Mouse (Mus musculus) heart, postnatal 0 days (tissue): ENCODE results near the gene Klrg2. TPM values are rescaled to one million over a fixed set of nuclear protein-coding genes. Genes with fewer than 3 reads are reported as not detected.

Source experiments
- ATAC-seq: fragments of 200-750 bp; cut with Nextera tagmentation; 2 replicates; pipeline ENCODE4 v1.8.0; 2017; ENCODE audit warnings: low read depth, moderate number of reproducible peaks, moderate library complexity; ENCODE audit not compliant: insufficient read depth
- DNase-seq: peaks from one replicate; pipeline ENCODE4 v3.0.0-alpha.2; 2016; ENCODE audit warnings: low spot score
- H3K27ac ChIP-seq: fragments of 300-500 bp; sonication (generic); 2 replicates; pipeline ENCODE4 v1.5.1; 2014; ENCODE audit warnings: low read depth, mild to moderate bottlenecking
- H3K27me3 ChIP-seq: fragments of 300-500 bp; sonication (generic); 2 replicates; pipeline ENCODE4 v1.6.1; 2014; ENCODE audit warnings: low read length, mixed read lengths; ENCODE audit not compliant: control insufficient read depth, insufficient read depth
- H3K36me3 ChIP-seq: fragments of 300-500 bp; sonication (generic); replicated peaks from 2 replicates; pipeline ENCODE4 v1.6.1; 2014; ENCODE audit warnings: low read length, mixed read lengths; ENCODE audit not compliant: control insufficient read depth, insufficient read depth
- H3K4me1 ChIP-seq: fragments of 300-500 bp; sonication (generic); 2 replicates; pipeline ENCODE4 v1.6.1; 2014; ENCODE audit warnings: antibody characterized with exemption; ENCODE audit not compliant: control insufficient read depth, insufficient read depth
- H3K4me2 ChIP-seq: fragments of 300-500 bp; sonication (generic); 2 replicates; pipeline ENCODE4 v1.6.1; 2014; ENCODE audit warnings: low read depth, mild to moderate bottlenecking, low read length, moderate library complexity
- H3K4me3 ChIP-seq: fragments of 300-500 bp; sonication (generic); 2 replicates; pipeline ENCODE4 v1.5.1; 2014; ENCODE audit warnings: low read depth, low read length
- H3K9ac ChIP-seq: fragments of 300-500 bp; sonication (generic); replicated peaks from 2 replicates; pipeline ENCODE4 v1.6.1; 2014; ENCODE audit warnings: low read depth, low read length, mixed read lengths
- H3K9me3 ChIP-seq: fragments of 300-500 bp; sonication (generic); replicated peaks from 2 replicates; pipeline ENCODE4 v1.6.1; 2016; ENCODE audit warnings: low read length; ENCODE audit not compliant: control insufficient read depth
- CTCF ChIP-seq: IDR thresholded peaks from 2 replicates; pipeline ENCODE4 v1.5.1; 2016; ENCODE audit warnings: antibody characterized with exemption, control low read depth, low read depth
- EP300 ChIP-seq: IDR thresholded peaks from 2 replicates; pipeline ENCODE4 v1.6.1; 2016; ENCODE audit warnings: antibody characterized with exemption, low read depth
- WGBS: fragments of 180-500 bp; shearing (Covaris S2); extraction: QIAGEN DNeasy Blood & Tissue Kit; methylation state at CpG from one replicate; pipeline ENCODE4 v1.1.7; 2014; 5-methylcytosine and 5-hydroxymethylcytosine counted together
- polyA plus RNA-seq: library from polyadenylated mRNA; unstranded; fragments of >200 nt; fragmentation: Nextera tagmentation; extraction: Ambion mirVana; gene quantifications from 2 replicates; pipeline ENCODE4 v1.2.1, GENCODE M21; 2015
- total RNA-seq: library from RNA; depleted of rRNA; stranded (reverse); fragments of >200 nt; gene quantifications from 2 replicates; pipeline ENCODE4 v1.2.3, GENCODE M21; 2014; ENCODE audit warnings: low replicate concordance

Gene Klrg2
- total and polyA plus RNA-seq, 2 experiments from 2014 or later: 0.04 to 0.20 TPM

DNA sequence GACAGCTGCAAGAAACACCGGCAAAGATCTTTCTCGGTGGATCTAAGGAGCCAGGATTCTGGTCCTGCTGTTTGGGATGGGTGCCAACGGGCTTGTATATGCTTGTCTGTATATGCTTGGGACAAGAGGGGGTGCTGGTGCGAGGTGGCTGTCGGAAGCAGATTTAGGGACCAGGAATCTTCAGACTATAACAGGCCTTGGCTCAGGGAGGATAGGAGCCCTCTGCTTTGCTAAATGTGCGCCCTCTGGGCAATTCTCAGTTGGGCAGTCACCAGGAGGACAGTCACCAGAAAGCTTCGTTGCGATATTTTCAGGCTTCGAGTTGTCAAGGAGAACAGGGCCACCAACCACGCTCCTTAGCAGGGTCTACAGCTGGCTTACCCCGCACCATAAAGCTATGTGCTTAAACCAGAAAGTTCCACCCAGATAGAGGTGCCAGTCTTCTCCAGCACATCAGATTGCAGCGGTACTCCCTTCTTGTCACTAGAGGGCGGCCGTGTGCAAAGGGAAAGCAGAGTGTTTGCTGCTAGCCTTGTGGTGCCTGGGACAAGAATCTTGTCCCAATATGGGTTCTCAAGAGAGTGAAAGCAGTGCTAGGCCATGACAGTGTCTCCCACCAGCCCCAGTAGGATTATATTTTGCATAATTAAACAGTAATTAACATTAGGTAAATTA, 13.4 kb upstream of the Klrg2 start:
- Histone ChIP-seq H3K9me3 (no peaks in the 10 kb centered on the region), H3K36me3 (no peaks in the 10 kb centered on the region), H3K4me1 (no peaks in the 10 kb centered on the region), H3K27ac (no peak overlapping the region), H3K27me3 (no peaks in the 10 kb centered on the region), H3K4me2 (no peak overlapping the region), H3K9ac (no peak overlapping the region), H3K4me3 (no peak overlapping the region)
- TF ChIP-seq CTCF: peak; percentile 96
- no peak for TF ChIP-seq EP300
- WGBS: 33% methylated on average over 14 of the region's 14 CpGs
- peak; percentile 72; the same call in 1 of the 2 replicates for ATAC-seq
- DNase-seq: peak; percentile 58

DNA sequence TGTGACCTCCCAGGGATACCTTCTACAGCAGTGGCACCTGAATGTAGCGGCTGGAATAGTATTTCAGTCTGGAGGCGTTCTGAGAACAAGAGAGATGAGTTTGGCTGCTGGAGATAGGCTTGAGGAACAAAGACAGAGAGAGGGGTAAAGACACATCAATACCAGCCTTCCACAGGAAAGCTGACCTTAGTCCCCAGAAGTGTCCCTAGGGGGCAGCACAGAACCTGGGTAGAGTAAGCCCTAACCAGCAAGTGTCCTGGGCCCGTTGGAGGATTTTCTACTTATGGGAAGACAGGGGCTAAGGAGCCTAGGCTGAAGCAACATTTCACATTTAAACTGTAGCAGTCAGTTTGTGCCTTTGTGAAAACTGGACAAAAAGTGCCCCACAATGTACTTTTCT, 12.5 kb upstream of the Klrg2 start:
- 68% methylated on average over 3 of the region's 3 CpGs for WGBS
- Histone ChIP-seq H3K9me3 (no peaks in the 10 kb centered on the region), H3K9ac (no peak overlapping the region), H3K4me3 (no peak overlapping the region), H3K27me3 (no peaks in the 10 kb centered on the region), H3K4me1 (no peaks in the 10 kb centered on the region), H3K4me2 (no peak overlapping the region), H3K36me3 (no peaks in the 10 kb centered on the region), H3K27ac (no peak overlapping the region)
- DNase-seq (no peak), ATAC-seq (no peak)
- TF ChIP-seq EP300 (no peak), CTCF (no peak)

DNA sequence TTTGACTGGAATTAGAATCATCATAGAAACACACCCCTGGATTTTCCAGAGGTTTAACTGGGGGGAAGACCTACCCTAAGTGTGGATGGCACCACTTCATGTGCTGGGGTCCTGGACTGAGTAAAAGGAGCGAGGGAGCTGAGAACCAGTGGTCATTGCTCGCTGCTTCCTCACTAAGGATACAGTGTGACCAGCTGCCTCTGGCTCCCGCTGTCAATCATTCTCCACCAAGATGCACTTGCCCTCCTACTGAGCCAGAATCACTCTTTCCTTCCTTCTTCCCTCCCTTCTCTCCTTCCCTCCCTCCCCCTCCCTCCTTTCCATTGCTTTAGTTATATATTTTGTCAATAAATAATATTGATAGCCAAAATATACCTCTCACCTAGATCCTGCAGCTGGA, 6.0 kb upstream of the Klrg2 start:
- WGBS: 68% methylated on average over 3 of the region's 3 CpGs
- TF ChIP-seq EP300: no peak
- TF ChIP-seq CTCF: no peak
- Histone ChIP-seq H3K4me2 (no peak overlapping the region), H3K27ac (no peak overlapping the region), H3K9me3 (no peaks in the 10 kb centered on the region), H3K9ac (no peak overlapping the region), H3K4me3 (no peak overlapping the region), H3K36me3 (no peaks in the 10 kb centered on the region), H3K27me3 (peaks cover 37% of the 10 kb centered on the region), H3K4me1 (peaks cover 4% of the 10 kb centered on the region)
- ATAC-seq (no peak), DNase-seq (no peak)

DNA sequence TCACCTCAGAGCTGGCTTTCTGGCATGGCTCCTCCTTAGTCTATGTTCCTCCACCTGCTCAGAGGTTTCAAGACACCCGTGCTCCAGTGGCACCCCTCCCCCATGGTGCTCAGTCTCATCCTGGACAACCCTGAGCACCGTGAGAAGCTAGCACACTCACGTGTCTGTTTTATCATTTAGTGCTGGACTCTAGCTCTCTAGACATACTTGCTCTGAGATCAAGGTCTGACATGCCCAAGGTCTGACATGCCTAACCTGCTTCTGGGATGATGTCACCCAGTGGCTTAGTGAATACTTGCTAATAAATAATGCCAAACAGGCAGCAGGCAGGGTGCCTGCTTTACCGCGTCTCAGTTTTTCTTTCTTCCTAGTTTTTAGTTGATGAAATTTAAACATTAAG, 5.6 kb upstream of the Klrg2 start:
- H3K4me3 ChIP-seq: no peak overlapping the region
- no peak overlapping the region for H3K9ac ChIP-seq
- 37% methylated on average over 5 of the region's 5 CpGs for WGBS
- TF ChIP-seq CTCF (no peak), EP300 (no peak)
- peaks cover 4% of the 10 kb centered on the region for H3K4me1 ChIP-seq
- H3K27ac ChIP-seq: no peak overlapping the region
- no peaks in the 10 kb centered on the region for H3K36me3 ChIP-seq
- no peak overlapping the region for H3K4me2 ChIP-seq
- peak; percentile 36; the same call in 1 of the 2 replicates for ATAC-seq
- H3K9me3 ChIP-seq: no peaks in the 10 kb centered on the region
- no peak for DNase-seq
- peaks cover 42% of the 10 kb centered on the region for H3K27me3 ChIP-seq

DNA sequence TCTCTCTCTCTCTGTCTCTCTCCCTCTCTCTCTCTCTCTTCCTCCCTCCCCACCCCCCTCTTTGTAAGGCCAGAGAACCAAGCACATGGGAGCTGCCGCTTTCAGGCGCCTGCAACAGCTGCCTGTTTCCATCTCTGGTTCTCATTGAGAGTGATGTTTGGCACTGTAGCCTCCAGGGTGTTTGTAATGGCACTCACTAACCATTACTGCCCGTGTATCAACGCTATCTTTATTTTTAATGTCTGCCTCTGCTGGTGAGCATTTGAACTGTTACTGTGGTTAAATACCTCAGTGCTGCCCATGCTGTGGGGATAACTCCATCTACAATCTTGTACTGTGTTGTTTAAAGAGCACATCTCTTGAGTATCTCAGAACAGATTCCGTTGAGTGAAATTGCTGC, 4.6 kb upstream of the Klrg2 start:
- Histone ChIP-seq H3K27me3 (peaks cover 49% of the 10 kb centered on the region), H3K9ac (no peak overlapping the region), H3K4me2 (no peak overlapping the region), H3K27ac (no peak overlapping the region), H3K4me3 (no peak overlapping the region), H3K36me3 (no peaks in the 10 kb centered on the region), H3K9me3 (no peaks in the 10 kb centered on the region), H3K4me1 (peaks cover 6% of the 10 kb centered on the region)
- WGBS: 45% methylated on average over 5 of the region's 5 CpGs
- no peak for ATAC-seq
- DNase-seq: no peak
- no peak for TF ChIP-seq EP300
- TF ChIP-seq CTCF: peak; percentile 14; the same call in 1 of the 2 replicates

DNA sequence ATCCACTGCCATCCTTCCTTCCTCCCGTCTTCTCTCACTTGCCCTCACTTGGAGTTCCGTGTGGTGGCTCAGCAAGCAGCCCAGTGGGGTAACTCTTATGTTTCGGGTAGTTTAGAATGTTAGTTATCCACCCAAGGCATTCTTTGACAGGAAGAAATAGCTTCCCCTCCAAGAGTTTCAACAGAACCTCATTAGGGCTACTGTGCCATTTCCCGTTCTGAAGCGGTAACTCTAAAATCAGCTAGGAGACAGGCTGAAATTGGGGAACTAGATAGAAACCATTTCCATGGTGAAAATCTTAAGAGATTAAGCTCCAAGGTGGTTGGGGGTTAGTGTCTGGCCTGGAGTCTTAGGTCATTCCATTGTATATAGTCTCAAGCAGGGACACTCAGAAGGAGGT, 4.2 kb upstream of the Klrg2 start:
- H3K36me3 ChIP-seq: no peaks in the 10 kb centered on the region
- H3K4me3 ChIP-seq: no peak overlapping the region
- H3K27ac ChIP-seq: no peak overlapping the region
- H3K27me3 ChIP-seq: peaks cover 53% of the 10 kb centered on the region
- ATAC-seq: no peak
- no peak overlapping the region for H3K4me2 ChIP-seq
- 62% methylated on average over 5 of the region's 5 CpGs for WGBS
- no peak overlapping the region for H3K9ac ChIP-seq
- no peak for TF ChIP-seq EP300
- TF ChIP-seq CTCF: no peak
- no peak for DNase-seq
- H3K9me3 ChIP-seq: no peaks in the 10 kb centered on the region
- peaks cover 11% of the 10 kb centered on the region for H3K4me1 ChIP-seq
